Mouse (Mus musculus): Measurements from ENCODE around the gene Atxn1.
A peak's percentile ranks its signal among the peaks of the same experiment; 100 is the strongest.

Gene Atxn1

GRCm38 (mm10) chr13:45888953-45889749 lies 75.7 kb downstream of the Atxn1 start:
- DNase-seq: no peak

DNA sequence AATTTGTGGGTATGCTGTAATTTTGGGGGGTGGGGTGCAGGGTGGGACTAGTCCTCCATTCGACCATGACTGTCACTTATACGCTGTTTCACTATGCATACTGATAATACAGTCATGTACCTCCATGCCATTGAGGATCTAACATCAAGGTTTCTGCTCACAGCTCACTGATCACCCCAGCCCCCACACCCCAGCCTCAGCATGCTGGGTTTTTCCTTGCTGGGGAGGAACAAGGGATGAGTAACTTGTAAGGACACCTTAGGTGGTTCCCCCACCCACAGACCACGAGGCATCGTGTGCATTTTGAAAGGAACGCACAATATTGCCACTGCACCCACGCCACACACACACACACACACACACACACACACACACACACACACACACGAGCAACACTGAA lies 79.9 kb downstream of the Atxn1 start:
- no peak for DNase-seq

DNA sequence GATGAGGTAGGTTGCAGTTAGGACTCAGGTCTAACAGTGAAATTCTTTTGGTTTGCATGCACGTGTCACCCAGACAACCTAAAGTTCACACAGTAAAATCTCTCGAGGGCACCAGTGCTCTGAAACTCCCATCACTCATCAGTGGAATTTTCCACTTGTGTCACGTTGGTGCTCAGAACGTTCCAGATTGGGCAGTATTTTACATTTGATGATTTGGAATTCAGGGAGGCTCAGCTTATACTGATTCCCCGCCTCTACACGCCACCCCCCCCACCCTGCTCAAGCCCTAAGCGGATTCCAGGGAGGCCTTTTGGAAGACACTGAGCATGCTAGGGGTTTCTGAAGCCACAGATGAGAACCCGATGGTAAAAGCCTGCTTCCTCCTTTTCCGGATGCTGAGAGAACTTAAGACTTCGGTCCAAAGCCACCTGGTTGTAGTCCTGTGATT lies 81.0 kb downstream of the Atxn1 start:
- no peak for DNase-seq

DNA sequence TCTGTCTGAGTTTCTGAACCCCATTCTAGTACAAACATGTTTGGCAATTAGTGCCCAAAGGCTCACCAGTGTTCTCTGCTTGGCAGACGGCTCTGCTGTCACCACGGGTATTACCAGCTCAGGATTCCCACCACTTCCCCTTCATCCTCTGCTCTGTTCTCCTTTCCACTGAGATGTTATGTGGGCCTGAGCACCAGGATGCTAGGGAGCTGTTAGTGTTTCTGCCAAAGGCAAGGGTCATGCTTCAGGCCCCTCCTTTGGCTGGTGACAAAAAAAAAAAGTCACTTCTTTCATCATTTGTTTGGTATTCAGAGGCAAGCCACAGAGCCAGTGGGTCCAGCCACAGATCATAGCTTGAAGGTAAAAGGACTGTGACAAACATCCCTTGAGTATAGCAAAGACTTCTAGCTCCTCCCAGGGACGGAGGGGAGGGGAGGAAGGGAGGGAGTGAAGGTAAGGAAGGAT lies 81.8 kb downstream of the Atxn1 start:
- DNase-seq: no peak

DNA sequence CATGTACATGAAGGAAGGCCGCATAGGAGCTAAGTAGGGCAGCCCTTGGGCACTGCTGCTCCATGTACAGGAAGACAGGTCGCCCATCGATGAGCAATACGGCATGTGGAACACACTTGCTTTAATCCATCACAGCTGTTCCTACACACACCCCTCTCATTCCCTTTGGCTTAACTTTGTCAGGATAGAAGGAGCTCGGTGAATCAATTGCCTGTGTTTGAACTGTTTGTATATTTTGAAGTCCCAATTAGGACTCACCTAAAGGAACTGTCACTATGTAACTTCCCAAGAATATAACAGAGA lies 84.3 kb downstream of the Atxn1 start:
- DNase-seq: no peak

- DNase-seq: no peak
Measured at GRCm38 (mm10) chr13:45879746-45880542, 84.9 kb downstream of the Atxn1 start.

DNA sequence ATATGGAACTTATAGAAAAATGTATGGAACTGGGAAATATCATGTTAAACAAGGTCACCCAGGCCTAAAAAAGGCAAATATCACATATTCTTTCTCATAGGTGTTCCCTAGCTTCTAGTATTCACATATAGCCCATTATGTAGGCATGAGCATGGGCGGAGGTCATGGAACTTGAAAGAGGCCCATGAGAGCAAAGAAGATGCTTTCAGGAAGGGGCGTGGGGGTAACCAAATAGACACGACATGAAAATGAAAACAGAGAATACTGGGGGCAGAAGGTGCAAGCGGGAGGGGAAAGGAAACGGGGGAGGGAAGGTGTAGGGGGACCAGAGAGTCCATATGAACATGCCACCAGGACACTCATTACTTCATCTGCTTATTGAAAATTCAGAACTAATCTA lies 87.9 kb downstream of the Atxn1 start:
- DNase-seq: no peak

DNA sequence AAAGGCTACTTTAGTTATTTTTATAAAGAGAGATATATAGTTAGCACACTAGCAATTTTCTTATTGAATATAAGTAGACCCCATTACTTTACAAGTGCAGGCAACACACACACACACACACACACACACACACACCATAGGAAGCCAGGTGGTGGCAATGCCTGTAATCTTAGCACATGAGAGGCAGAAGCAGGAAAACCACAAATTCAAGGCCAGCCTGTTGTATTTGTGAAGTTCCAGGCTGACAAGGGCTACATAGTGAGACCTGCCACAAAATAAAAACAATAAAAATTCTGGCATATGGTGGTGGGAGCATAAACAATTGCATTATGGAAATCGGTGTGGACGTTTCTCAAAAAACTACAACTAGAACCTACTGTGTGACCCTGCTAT lies 88.4 kb downstream of the Atxn1 start:
- DNase-seq: no peak

GRCm38 (mm10) chr13:45875686-45876367 lies 89.0 kb downstream of the Atxn1 start:
- no peak for DNase-seq

DNA sequence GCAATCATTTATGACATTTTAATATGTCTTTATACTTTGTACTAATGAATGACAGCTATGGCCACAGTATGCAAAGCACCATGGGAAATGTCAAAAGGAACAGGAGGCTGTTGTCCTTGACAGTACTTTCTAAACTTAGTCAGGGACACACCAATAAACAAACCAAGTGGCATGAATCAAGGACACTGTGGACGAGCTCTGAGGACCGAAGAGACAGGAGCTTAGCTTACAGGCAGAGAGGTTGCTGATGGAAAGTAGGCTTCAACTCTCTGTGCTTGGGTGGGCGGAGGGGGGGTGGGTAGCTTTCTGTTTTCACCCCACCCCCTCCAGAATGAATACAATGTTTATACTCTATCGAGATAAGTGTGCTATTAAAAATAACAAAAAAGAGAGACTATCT lies 90.6 kb downstream of the Atxn1 start:
- DNase-seq: no peak

DNA sequence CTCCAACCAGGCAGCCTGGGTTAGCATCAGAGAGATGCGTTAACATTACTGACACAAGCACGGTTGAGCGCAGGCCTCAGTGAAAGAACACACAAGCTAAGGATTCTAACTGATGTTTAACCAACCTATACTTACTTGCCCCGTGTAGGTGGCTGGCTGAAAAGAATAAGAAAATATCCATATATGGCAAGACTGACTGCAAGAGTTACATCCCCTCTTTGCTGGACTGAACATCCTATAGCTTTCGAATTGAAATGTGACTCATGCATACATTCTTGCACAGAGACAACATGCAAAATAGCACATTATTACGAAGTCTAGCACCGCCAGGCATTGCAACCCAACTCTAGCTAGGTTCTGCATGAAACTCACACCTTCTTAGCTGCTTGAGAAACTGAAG lies 91.8 kb downstream of the Atxn1 start:
- no peak for DNase-seq

DNA sequence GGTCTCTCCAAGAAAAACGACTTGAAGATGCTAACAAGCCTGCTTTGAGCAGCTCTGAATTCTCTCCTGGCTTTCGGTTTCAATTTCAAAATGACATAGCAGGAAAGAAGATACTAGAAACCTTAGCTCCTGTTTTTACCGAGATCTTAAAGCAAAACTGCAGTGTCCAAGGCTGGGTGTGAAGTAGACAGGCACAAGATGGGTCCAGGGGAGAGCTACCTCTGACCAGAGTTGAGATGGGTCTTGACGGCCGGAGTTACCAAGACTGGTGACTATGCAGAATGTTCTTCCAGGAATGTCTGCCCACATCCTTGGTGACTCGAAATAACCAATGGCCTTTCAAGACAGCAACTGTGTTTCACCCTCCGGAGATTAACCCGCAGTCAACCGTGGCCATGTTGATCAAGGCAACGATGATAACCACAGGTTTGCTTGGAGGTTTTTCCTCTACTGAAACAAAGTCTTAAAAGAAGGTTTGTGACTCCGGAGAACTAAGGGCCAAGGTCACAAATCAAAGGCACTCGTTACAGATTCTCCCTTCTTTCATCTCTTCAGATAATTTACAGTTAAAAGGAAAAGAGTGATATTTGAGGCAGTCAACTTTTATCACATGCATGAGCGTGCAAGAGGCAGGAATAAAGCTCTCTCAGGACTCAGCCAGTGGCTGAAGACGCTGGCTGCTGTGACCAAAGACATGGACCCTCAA lies 92.6 kb downstream of the Atxn1 start:
- no peak for DNase-seq

- no peak for DNase-seq
Measured at GRCm38 (mm10) chr13:45871554-45871953, 93.3 kb downstream of the Atxn1 start.

DNA sequence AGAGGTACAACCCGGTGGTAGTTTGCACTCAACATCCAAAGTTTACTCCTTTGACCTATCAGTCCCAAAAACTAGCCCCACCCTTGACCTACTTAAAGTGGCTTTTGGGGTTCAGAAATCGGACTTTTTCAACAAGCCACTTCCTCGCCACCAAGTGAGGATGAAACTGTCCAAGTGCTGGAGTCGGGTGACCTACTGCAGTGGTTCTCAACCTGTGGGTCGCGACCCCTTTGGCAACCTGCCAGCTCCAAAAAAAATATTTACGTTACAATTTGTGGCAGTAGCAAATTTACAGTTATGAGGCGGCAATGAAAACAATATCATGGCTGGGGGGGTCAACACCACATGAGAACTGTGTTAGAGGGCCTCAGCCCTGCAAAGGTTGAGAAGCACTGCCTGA lies 95.9 kb downstream of the Atxn1 start:
- DNase-seq: no peak

- DNase-seq: peak; percentile 24
Measured at GRCm38 (mm10) chr13:45867273-45867672, 97.5 kb downstream of the Atxn1 start.

DNA sequence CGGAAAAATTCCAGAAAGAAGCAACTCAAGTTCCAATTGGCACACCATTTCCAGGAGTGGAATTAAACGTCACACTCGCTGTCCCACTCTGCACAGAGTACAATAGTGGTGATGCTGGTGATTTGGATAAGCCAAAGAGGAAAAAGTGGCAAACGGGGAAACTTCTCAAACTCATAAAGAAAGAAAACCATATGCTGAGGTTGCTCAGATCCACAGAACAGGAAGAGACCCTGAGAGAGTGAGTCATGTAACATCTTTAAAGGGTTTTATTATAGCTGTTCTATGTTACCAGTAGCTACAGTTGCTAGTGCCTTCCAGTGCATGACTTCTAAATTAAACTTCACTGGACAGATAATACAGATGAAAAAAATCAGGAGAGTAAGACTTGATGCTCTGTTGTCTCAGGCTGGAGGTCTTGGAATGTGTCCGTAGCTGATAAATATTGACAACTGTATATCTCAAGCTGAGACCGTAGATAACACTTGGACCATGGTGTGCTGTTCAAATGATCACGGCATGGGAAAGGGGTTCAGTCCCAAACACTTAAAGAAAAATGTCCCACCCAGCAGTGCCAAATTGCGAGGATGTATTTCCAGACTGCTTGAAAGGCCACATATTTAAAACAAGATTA lies 98.1 kb downstream of the Atxn1 start:
- no peak for DNase-seq

GRCm38 (mm10) chr13:45865620-45866019 lies 99.2 kb downstream of the Atxn1 start:
- DNase-seq: no peak

GRCm38 (mm10) chr13:45863779-45864178 lies 101.0 kb downstream of the Atxn1 start:
- DNase-seq: no peak

DNA sequence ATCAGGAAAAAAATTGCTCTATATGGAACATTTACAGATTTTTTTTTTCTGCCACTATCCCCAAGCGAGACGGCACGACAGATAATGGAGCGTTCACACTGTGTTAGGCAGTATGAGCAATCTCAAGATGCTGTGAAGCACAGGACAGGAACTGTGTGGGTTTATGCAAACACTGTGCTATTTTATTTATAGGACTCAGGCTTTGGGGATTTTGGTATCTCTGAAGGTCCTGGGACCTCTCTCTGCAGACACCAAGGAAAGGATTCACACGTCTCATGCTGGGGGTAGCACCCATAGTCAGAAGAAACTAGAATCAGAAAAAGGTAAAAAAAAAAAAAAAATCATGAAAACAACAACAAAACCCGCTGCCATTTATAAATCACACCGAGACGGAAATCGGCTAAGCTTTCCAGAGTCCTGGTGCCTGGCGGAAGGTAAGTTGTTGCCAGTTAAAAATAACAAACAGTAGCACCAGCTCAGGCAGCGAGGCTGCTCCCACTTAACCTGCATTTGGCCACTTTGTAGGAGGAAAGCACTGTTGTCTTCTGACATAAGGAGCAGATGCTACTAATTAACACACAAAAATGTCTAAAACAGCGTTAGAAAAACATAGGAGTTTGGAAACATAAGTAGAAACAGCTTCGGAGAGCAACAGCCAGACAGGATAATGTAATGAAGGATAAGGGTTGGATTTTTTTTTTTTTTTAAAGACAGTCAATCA lies 102.8 kb downstream of the Atxn1 start:
- no peak for DNase-seq

- DNase-seq: no peak
Measured at GRCm38 (mm10) chr13:45861098-45861580, 103.7 kb downstream of the Atxn1 start.

GRCm38 (mm10) chr13:45859081-45859709 lies 105.6 kb downstream of the Atxn1 start:
- DNase-seq: no peak

All from lung, postnatal 14 days (tissue).